Mouse (Mus musculus) thymus, postnatal 0 days (tissue): ENCODE results near the gene Men1. TPM values are rescaled to one million over a fixed set of nuclear protein-coding genes. Genes with fewer than 3 reads are reported as not detected.

ENCODE experiments used
- DNase-seq: peaks from one replicate; pipeline ENCODE4 v3.0.0-alpha.2; 2015; ENCODE audit warnings: low spot score
- polyA plus RNA-seq: library from polyadenylated mRNA; unstranded; fragments of >200 nt; fragmentation: Nextera tagmentation; extraction: Ambion mirVana; gene quantifications from 2 replicates; pipeline ENCODE4 v1.2.1, GENCODE M21; 2015

Gene Men1
- polyA plus RNA-seq, 1 experiment from 2014 or later: 54.0 TPM

DNA sequence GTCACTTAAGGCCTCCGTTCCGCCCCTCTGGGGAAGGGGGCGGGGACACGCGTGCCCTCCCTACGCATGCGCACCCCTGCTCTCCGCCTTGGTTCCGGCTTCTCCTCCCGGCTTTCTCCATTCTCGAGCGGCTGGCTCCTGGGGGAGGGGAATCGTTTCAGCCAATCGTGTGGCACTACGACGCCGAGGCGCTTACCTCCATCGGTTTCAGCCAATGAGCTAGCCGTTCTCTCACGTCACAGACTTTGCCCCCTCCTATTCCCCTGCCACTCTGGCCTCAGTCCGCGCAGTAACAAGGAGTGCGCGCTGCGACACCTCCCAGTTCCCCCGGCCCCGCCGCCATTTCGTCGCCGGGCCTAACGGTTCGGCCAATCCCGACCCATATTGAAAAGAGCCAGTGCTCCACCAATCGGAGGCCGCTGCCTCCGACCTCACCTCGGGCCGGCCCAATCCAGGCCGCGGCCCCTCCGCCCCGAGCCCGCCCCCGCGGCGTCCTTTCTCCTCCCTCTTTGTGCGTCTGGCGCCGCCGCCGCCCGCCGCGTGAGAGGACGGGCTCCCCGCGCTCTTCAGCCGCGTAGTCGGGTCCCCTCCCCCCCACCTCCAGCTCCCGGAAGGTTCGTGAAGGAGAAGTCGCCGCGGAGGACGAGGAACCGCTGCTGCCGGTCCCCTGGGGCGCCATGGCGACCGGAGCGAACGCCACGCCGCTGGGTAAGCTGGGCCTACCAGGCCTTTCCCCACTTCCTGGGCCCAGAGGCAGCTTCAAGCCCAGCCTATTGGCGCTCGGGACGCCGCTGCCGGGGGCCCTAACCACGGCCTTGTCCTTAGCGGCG lies 28.8 kb downstream of the Men1 start, which contains the start of gene Sf1:
Sf1 (plus strand) TSS at position 280 of the 830 bp plus-strand sequence.
- peak; percentile 100 for DNase-seq

DNA sequence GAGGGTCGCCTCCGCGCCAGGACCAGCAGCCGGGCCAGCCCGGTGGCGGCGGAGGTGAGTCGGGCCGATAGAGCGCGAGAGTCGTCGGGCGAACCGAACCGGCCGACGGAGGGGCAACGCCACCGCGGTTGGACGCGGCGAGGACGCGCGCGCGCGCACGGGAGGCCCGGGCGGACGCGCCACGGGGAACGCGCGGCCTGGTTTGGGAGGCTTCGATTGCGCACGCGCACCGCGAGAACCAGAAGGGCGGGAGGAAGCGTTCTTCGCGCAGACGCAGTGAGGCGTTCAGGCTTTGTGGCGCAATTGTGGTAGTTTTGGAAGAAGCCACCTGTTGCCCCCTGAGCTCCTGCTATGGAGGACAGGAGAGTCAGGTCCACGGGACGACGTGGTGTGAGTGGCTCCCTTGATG lies 29.5 kb downstream of the Men1 start:
- DNase-seq: peak; percentile 94

DNA sequence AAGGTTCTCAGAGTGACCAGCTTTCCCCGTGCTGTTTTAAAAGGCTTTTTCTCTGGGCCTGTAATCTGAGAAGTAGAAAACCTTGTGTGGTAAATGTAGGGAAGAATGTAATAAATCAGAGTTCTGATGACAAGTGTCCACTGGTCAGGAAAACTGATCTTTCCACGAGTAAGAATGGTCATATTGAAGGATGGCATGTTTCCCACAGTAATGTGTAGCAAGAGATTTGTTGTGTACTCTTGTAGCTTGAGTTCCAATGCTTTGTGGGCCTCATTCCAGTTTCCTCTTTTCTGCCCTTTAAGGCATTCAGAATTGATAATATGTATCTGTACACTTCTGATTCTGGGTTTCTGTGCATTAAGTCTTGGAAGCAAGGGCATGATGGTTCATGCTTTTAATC lies 30.1 kb downstream of the Men1 start:
- DNase-seq: no peak

DNA sequence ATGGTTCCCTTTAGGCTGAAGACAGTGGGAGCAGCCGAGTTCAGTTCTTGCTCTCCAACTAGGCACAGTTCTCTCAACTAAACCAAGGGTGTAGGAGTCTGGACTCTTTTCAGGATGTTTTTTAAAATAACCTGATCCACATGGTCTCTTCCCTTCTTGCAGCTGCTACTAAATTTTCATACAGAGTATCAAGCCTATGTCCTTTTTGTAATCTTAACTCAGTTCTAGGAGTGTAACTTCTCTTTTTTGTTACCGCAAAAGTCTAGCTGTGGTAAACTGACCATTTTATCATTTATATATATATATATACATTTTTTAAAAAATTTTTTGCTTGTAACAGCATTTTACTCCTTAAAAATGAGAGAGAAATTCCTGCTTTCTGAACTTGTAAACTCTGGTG lies 35.4 kb downstream of the Men1 start:
- DNase-seq: no peak

DNA sequence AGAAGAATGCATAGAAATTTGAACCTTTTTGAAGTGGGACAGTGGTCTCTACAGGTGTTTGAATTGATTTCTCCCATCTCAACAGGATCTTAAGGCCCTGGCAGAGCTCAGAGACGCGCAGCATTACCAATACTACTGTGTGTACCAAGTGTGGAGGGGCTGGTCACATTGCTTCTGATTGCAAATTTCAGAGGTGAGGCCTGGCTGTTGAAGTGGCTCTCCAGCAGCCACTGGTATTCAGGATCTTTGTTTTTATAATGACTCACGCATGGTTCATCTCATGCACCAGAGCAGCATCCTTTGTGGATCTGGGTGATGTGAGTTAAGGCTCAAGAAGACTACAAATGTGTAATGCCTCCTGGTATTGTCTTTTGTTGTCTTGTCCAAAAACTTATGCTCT lies 37.7 kb downstream of the Men1 start:
- no peak for DNase-seq

DNA sequence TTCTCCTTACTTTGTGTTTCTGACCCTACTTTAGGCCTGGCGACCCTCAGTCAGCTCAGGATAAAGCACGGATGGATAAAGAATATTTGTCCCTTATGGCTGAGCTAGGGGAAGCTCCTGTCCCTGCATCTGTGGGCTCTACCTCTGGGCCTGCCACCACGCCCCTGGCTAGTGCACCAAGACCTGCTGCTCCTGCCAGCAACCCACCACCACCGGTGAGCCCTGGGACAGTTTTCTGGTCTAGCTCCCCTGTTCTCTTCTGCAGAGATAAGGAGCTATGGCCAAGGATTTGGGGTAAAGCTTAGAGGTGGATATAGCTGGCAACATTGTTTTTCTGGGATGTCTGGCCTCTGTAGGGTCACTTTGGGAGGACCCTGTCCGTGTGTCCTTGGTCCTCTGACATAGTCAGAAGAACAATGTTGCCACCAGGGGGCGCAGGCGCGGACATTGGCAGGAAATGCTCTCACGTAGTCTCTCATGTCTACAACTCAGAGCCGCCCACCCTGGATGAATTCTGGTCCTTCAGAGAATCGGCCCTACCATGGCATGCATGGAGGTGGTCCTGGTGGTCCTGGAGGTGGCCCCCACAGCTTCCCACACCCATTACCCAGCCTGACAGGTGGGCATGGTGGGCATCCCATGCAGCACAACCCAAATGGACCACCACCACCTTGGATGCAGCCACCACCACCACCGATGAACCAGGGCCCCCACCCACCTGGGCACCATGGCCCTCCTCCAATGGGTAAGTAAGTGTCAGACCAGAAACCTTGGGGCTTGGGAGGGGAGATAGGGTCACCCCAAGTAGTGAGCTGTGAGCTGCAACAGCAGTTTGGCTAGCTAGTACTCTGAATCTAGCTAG lies 39.0 kb downstream of the Men1 start:
- DNase-seq: peak; percentile 81

DNA sequence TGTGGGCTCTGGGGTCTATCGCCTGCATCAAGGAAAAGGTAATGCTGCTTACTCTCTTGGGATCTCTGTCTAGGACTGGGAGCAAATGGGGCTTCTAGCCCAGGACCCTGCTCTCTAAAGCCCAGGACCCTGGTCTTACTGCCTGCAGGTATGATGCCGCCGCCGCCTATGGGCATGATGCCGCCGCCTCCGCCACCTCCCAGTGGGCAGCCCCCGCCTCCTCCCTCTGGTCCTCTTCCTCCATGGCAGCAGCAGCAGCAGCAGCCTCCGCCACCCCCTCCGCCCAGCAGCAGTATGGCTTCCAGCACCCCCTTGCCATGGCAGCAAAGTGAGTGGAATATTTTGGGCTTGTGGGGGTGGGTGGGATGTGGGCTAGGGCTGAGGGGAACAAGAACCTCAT lies 39.8 kb downstream of the Men1 start:
- no peak for DNase-seq

DNA sequence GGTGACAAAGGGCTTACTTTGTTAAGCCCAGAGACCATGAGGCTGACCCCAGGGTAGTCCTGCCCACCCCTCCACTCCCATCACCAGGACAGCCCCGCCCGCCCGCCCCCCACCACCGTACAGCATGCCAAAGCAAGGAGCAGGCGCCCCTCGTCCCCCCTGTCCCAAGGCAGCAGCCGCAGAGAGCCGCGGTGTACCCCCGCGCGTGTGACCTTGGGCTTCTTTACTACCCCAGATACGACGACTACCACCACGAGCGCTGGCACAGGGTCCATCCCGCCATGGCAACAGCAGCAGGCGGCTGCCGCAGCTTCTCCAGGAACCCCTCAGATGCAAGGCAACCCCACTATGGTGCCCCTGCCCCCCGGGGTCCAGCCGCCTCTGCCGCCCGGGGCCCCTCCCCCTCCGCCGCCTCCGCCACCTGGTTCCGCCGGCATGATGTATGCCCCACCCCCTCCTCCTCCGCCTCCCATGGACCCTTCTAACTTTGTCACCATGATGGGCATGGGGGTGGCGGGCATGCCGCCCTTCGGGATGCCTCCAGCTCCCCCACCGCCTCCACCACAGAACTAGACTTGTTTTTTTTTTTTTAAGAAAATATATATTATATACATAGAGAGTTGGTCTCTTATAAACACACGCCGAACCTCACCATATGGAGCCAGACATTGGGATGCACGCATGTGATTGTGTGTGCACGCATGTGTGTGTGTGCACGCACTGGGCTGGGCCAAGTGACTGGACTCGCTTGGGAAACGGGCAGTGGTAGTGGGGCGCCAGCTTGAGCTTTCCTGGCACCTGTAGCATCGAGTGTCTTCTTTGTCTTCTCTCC lies 40.9 kb downstream of the Men1 start:
- DNase-seq: no peak

DNA sequence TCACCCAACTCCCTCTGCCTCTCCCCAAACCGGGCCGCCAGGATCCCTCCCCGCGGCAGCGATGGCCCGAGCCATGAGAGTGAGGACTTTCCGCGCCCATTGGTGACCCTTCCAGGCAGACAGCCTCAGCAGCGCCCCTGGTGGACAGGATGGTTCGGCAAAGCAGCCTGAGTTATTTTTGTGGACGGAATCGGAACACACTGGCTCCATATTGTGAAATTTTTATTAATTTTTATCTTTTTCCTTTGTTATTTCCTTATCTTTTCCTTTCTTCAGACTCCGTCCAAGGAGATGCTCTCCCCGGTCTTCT lies 41.4 kb downstream of the Men1 start:
- no peak for DNase-seq

DNA sequence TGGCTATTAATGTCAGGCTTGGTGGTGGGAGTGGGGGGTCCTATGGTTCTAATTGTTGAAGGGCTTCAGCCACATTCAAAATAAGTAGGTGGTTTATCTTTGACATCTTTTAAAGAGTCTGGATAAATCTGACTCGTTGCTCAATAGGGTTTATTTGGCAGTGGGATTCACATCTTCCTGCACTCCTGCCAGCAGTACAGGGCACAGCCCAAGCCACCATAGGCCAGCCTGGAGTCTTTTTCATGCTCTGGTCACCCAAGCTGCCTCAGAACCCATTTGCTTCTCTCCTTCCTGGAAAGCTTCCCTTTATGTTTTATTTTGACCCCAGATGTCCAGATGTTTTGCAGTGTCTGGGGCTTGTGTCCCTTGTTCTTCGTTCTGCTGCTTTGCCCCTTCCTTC lies 41.9 kb downstream of the Men1 start:
- no peak for DNase-seq

DNA sequence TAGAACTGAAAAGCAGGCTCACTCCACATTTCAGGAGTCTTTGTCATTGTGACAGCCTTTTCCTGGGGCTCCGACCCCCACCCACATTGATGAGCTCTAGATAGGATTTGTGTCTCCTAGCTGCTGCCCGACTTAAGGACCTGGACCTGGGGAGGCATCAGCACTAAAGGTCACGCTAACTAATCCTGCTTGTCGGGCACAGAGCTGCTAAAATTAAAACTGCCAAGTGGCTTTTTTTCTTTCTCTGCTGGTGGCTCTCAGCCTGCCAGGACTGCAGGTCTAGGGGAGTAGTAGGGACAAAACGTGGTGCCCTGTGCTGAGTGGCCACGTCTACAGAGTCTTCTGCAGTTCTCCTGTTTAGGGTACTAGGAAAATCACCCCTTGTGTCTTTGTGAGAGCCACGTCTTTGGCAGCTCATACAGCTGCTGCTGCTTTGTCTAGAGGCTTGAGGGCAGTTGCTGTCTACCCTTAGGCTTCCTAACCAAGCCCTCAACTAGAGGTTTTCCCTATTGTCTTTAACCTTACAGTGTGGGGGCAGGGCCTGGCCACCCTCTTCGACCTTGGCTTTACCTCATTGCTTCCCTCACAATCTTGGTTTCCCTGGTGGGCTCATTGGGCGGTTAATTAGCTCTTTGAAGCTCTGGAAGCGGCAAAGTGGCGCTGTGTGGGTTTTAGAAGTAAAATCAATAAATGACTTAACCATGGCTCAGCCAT lies 42.7 kb downstream of the Men1 start:
- no peak for DNase-seq

DNA sequence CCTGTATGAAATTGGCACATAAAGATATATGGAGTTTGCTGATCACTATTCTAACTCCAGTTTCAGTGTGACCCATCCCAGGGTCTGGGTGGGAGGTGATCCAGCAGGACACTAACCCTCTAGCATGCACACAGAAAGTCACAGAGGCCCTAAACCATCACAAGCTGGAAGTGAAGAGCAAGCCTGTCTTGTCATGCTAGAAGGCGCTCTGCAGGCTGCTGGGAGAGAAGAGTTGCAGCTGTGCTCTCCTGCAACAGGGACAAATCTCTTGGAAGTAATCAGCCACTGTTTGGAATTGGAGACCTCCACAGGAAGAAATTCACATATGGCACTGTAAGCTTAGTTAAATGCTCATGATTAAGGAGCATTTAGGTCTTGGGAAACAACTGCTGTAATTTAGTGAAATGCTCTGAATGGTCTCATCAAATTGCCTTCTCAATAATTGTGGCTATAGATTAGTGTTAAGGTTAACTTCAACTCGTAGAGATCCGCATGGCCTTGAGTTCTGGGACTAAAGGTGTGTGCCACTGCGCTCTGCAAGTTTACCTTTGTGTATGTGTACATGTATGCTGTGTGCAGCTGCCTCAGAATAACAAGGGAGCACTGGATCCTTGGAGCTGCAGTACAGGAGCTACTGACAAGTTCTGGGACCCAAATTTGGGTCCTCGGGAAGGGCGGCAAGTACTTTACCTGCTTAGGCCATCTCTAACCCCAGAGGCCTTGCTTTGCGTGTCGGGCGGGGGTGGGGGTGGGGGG lies 45.8 kb downstream of the Men1 start:
- DNase-seq: no peak

DNA sequence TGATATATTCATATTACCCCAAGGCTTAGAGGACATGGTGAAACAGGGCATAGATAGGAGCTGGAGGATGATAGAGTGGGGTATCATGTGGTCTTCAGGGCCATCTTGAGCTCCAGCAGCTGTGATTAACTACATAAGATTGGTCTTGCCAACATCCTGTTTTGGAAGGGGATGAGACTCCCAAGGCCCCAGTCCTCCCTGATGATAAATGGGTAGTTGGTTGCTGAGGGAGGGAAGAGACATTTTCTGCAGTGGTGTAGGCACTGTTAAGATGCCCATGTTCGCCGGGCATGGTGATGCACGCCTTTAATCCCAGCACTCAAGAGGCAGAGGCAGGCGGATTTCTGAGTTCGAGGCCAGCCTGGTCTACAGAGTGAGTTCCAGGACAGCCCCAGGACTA lies 46.5 kb downstream of the Men1 start:
- no peak for DNase-seq

DNA sequence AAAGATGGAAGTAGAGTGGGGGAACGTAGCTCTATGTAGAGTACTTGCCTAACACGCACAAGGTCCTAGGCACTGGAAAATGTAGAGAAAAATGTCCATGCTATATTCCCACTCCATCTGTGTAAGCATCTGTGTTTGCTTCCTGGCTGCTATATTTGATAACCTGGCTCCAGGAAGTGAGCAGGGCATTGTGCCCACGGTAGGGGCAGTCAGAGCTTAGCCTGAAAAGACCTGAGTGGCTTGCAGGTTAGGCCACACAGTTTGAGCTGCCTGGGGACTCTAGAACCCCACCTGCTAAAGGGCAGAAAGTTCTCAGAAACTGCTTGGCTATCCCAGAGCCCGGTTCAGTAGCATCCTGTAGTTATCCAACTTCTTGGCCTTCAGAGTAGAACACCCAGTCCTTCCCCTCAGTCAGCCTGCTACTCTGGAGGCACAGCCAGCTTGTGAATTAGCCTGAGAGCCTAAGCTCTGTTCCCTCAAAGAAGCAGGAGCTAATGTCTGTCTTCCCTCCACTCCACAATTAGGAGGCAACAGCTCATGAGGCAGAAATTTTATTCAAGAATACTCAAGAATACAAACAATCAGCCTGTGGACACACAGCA lies 47.6 kb downstream of the Men1 start:
- DNase-seq: no peak

DNA sequence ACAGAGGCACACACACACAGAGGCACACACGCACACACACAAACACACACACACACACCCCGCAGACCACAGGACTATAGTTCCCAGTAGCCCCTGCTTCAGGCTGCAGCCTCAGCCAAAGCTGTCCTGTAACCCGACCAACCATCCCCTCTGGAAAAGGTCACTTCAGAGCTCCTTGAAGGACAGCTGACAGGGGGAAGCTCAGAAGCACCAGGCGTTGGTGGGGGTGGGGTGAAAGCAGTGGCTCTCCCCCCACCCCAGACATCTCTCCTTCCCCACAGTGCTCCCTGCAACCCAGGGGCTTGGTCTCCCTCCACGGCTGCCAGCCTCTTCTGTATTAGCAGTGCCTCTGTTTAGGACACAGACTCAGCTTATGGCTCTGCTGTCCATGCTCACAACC lies 48.7 kb downstream of the Men1 start:
- DNase-seq: no peak

DNA sequence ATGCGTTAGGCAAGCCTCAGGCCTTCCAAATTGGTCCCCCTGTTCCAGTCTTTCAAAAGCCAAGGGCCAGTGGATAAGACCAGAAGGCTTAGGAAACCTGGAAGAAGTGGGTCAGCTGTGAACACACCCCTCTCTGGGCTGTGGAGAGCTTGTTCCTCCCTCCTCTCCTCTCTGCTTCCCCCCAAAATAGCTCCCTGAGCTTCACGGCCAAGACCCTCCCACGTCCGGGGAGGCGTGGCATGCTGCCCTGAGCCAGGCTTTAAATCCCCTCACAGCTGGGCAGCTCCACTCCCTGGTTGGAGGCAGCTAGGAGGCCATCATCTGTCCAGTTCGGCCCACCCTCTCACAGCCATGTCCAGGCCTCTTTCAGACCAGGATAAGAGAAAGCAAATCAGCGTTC lies 49.3 kb downstream of the Men1 start, which contains the start of gene Pygm:
Pygm (plus strand) TSS at position 272 of the 400 bp plus-strand sequence.
- no peak for DNase-seq

DNA sequence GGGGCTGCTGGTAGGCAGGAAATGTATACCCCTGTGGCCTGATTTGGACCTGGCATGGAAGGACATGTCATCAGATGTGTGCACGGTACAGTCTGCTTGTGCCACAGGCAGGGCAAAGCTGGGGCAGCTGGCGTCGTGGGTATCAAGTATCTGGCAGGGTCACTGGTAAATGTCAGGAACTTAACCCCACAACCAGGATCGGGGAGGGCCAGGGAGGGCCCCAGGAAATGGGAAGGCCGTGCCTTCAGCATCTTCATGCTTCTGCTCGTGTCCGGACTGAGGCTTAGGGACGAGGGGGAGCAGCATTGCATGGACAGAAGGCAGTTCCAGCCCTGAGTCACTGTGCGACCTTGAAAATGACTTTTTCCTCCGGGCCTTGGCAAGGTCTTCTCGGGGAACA lies 50.2 kb downstream of the Men1 start:
- DNase-seq: no peak

DNA sequence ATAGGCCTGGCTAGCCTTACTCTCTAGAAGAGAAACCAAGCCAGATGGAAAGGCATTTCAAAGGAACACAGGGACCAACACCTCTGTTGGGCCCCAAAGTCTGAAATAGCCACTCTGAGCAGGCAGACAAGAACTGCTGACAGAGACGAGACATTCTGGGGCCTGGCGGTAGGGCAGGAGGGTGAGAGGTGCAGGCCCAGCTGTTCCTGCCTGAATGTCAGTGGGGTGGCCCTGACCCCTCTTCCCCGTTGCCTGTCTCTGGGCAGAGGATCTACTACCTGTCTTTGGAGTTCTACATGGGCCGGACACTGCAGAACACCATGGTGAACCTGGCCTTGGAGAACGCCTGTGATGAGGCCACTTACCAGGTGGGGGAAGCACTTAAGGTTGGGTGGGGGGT lies 50.6 kb downstream of the Men1 start:
- no peak for DNase-seq

DNA sequence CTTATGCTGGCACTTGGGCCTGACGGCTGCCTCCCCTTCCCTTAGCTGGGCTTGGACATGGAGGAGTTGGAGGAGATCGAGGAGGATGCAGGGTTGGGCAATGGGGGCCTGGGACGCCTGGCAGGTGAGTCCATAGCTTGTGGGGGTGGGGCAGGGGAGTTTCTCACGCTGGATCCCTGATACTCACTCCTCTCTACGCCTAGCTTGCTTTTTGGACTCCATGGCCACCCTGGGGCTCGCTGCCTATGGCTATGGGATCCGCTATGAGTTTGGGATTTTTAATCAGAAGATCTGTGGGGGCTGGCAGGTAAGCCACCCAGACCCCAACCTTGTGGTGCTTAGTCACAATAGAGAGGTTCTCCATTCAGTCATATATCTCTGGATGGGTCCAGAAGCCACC lies 51.0 kb downstream of the Men1 start:
- no peak for DNase-seq

DNA sequence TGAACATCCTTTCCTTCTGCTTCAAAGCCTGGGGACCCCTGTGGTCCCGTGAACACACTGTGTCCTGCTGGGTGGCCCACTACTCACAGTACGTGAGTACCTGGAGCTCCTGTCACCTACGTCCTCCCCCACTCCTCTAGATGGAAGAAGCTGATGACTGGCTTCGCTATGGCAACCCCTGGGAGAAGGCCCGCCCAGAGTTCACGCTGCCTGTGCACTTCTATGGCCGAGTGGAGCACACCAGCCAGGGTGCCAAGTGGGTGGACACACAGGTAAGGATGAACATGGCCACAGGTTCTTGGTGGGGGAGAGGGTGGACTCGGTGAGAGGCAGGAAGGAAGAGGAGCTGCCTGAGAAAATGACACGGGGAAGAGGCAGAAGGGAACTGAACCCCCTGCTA lies 51.5 kb downstream of the Men1 start:
- DNase-seq: no peak
